Mouse (Mus musculus) bone marrow macrophage, adult 2 months (primary cell): ENCODE measurements around the gene Cby3. TPM values are rescaled to one million over a fixed set of nuclear protein-coding genes. Genes with fewer than 3 reads are reported as not detected.

Source experiments
- H3K27ac ChIP-seq: 2 replicates; pipeline ENCODE4 v1.5.1; 2012; ENCODE audit warnings: low read depth, low read length; ENCODE audit not compliant: insufficient read depth
- H3K4me1 ChIP-seq: 2 replicates; pipeline ENCODE4 v1.6.1; 2012; ENCODE audit warnings: low read length; ENCODE audit not compliant: control insufficient read depth, insufficient read depth
- H3K4me3 ChIP-seq: 2 replicates; pipeline ENCODE4 v1.5.1; 2012; ENCODE audit warnings: mild to moderate bottlenecking, low read length, moderate library complexity; ENCODE audit not compliant: insufficient read depth
- CTCF ChIP-seq: IDR thresholded peaks from 2 replicates; pipeline ENCODE4 v1.5.1; 2012; ENCODE audit warnings: low read depth, mild to moderate bottlenecking, low read length, moderate library complexity
- POLR2A ChIP-seq: IDR thresholded peaks from 2 replicates; pipeline ENCODE4 v1.6.1; 2012; ENCODE audit warnings: mild to moderate bottlenecking, low read depth, low read length, borderline replicate concordance
- polyA plus RNA-seq: library from polyadenylated mRNA; stranded (reverse); fragments of >200 nt; gene quantifications from 2 replicates; pipeline ENCODE4 v1.2.4, GENCODE M21; 2012; ENCODE audit not compliant: missing spikeins, insufficient read depth, insufficient read length

The Cby3 gene
- polyA plus RNA-seq, 1 experiment = not detected

DNA sequence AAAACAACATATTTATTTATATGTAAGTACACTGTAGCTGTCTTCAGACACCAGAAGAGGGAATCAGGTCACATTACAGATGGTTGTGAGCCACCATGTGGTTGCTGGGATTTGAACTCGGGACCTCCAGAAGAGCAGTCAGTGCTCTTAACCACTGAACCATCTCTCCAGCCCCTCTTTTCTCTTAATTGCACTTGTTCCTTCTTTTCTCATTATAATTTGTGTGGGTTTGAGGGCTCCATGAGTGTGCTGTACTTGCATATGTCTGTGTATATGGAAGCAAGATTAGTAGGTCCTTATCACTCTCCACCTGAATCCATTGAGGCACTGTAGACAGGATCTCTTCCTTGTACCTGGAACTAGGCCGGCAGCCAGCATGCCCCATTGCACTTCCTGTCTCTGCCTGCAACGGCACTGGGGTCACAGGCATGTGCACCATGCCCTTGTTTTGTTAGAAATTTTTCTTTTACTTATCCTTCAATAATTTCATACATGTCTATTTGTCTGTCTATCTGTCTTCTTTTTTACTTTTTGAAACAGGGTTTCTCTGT is 26.1 kb upstream of the Cby3 start:
- Histone ChIP-seq H3K4me3 (no peak overlapping the region), H3K27ac (no peak overlapping the region), H3K4me1 (peaks cover 13% of the 10 kb centered on the region)
- TF ChIP-seq POLR2A (no peak), CTCF (no peak)

DNA sequence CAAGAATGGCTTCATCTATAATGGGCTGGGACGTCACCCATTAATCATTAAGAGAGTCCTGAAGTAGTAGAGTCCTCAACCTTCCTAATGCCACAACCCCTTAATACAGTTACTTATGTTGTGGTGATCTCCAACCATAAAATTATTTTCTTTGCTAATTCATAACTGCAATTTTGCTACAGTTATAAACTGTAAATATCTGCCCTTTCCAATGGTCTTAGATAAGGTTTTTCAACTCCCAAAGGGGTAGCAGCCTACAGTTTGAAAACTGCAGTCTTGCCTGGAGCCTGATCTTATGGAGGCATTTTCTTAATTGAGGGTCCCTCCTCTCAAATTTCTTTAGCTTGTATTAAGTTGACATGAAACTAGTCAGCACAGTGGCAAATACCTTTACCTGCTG is 24.9 kb upstream of the Cby3 start:
- H3K4me1 ChIP-seq = peaks cover 11% of the 10 kb centered on the region
- H3K27ac ChIP-seq = no peak overlapping the region
- TF ChIP-seq POLR2A (no peak), CTCF (no peak)
- H3K4me3 ChIP-seq = no peak overlapping the region

DNA sequence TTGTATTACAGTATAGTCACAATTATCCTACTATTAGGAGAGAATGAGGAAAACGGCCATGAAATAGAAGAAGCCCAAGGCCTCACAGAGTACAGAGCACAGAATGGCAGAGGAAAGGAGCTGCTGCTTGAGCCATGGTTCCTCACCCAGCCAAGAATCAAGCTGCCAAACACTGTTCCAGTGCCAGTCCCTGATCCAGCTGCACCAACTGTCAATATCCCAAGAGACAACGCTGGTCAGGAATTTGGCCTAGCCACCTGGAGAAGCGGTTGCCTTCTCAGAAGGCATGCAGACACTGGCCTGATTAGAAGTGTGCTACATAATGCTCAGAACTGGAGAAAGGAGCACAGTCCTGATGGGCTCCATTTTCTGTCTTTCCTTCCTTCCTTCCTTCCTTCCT is 21.1 kb upstream of the Cby3 start:
- Histone ChIP-seq H3K4me3 (no peak overlapping the region), H3K4me1 (peaks cover 8% of the 10 kb centered on the region), H3K27ac (no peak overlapping the region)
- TF ChIP-seq CTCF (no peak), POLR2A (no peak)

DNA sequence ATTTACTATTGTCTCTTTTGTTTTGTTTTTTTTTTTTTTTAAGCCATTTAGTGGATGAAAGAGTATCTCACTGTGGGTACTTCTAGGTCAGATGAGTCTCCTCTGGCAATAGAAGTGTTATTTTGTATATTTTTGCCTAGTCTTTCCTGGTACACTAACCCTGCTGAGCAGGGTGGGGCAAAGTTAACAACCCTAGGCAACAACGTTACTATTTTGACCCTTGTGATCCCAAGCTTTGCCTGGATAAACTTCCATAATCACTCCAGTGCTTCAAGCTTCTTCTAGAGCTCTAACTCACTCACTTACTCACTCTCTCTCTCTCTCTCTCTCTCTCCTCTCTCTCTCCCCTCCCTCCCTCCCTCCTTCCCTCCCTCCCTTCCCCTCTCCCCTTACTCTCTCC is 18.1 kb upstream of the Cby3 start:
- H3K27ac ChIP-seq = no peak overlapping the region
- TF ChIP-seq POLR2A = no peak
- TF ChIP-seq CTCF = no peak
- H3K4me3 ChIP-seq = no peak overlapping the region
- no peaks in the 10 kb centered on the region for H3K4me1 ChIP-seq

DNA sequence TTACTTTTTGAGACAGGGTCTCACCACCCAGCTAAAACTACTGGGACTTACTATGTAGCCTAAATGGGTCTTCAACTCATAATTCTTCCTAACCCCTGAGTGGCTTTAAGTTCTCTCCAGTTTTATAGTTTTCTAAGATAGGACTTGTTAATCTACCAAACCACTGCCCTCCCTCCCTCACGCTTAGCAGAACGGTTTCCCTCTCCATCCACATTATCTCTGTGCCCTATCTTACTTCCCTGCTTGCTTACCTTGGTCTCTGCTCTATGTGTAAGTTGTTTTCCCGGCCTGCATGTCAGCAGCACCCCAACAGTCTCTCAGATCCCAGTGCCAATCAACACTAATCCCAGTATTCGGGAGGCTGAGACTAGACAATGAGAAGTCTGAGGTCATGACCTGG is 17.4 kb upstream of the Cby3 start:
- H3K4me3 ChIP-seq = no peak overlapping the region
- no peaks in the 10 kb centered on the region for H3K4me1 ChIP-seq
- TF ChIP-seq CTCF = no peak
- TF ChIP-seq POLR2A = no peak
- no peak overlapping the region for H3K27ac ChIP-seq

DNA sequence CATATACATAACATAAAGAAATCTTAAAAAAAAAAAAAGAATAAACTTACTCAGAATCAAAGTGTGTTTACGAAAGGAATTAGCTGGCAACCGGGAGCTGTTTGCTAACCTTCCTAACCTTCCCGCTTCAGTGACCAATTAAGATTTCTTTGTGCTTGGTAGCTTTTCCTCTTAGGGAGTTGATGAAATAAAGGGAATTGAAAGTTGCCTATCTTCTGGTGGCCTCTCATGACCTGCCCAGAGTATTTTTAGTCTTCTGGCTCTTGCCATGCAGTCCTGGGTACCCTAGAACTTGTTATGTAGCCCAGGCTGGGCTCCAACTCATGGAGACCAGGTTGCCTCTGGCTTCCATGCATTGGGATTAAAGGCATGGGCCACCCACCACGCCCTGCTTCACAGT is 8.8 kb upstream of the Cby3 start:
- Histone ChIP-seq H3K4me1 (peaks cover 18% of the 10 kb centered on the region), H3K27ac (0 out of 2 replicates have a peak overlapping the region, but pooled peaks have one; percentile 5), H3K4me3 (no peak overlapping the region)
- no peak for TF ChIP-seq POLR2A
- TF ChIP-seq CTCF = no peak

DNA sequence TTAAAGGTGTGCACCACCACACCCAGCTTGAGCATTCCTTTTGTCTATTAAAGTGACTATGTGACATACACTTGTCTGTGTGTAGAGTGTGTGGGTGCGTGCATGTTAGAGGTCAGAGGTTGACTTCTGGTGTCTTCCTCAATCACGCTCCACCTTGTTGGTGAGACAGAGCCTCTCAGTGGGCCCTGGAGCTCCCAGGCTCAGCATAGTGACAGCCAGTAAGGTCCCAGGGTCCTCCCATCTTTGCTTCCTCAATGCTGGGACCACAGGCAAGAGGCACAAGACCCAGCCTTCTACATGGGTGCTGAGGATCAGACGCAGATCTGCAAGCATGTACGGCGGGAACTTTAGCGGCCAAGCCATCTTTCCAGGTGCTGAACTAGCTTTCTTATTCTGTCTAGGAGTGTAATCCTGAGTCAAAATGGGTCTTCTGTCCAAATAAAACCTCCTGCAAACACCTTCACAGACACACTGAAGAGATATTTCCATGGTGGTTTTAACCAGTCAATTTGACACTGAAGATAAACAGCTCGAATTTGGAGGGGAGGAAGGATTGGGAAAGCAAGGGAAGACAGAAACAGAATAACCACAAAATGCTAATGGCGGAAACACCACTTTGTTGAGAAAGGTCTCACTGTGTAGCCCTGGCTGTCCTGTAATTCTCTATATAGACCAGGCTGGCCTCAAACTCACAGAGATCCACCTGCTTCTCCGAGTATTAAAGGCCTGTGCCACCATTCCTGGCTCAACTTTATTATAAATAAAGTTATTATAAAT is 7.8 kb upstream of the Cby3 start:
- TF ChIP-seq CTCF = no peak
- no peak for TF ChIP-seq POLR2A
- H3K4me3 ChIP-seq = no peak overlapping the region
- peaks cover 18% of the 10 kb centered on the region for H3K4me1 ChIP-seq
- no peak overlapping the region for H3K27ac ChIP-seq

DNA sequence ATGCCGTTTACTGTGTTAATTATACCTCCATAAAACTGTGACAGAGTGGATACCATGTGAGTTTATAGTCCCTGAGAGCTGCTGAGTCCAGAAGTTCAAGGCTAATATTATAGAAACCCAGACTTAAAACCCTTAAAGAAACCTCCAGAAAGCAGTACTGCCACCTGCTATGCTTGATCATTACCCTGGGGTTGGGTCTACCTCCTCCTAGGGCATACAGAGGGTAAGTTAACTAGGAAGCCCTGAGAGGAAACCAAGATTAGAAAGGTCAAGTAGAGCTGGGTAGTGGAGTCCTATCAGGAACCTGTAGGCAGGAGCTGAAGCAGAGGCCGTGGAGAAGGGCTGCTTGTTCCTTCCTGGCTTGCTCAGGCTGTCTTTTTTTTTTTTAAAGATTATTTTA is 2.1 kb upstream of the Cby3 start:
- Histone ChIP-seq H3K4me1 (peaks cover 7% of the 10 kb centered on the region), H3K4me3 (no peak overlapping the region), H3K27ac (no peak overlapping the region)
- no peak for TF ChIP-seq CTCF
- TF ChIP-seq POLR2A = no peak

DNA sequence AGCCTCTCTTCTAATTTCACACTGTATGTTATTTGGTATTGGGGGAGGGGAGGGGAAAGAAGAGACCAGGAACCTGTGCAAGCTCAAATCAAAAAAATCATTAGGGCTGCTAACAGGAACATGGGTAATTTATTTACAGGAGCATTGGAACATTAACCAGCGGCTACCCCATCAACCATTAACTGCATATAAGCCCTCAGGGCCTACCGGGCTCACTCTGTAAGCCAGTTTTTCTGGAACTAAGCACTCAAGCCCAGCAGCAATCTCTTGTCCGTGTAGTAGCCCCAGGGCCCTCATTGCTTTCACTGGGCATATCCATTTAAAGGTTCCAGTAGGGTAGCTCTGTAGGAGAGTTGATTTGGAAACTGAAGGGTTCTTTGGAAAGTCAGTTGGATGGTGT is 589 bp downstream of the Cby3 start:
- TF ChIP-seq POLR2A = no peak
- TF ChIP-seq CTCF = no peak
- H3K27ac ChIP-seq = peak overlapping the region; percentile 37; the same call in 1 of the 2 replicates
- peaks cover 11% of the 10 kb centered on the region for H3K4me1 ChIP-seq
- no peak overlapping the region for H3K4me3 ChIP-seq

DNA sequence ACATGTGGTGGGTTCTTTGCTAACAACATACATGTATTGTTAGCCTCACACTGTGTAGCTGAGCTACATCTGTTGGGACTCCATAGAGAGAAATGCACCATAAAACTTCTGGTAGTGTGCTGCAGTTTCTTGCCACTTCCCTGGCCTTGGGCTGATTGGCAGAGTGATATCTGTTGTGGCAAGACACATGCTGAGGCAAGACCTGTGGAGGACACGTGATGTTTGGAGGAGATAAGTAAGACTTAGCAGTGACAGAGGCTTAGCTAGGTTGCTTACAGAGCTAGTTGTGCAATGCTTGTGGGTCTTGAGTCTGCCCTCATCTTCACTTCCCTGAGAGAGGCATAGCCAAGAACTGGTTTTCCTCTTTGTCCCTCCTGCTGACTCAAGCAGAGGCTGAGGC is 1.1 kb downstream of the Cby3 start:
- H3K27ac ChIP-seq = peak overlapping the region; percentile 59
- TF ChIP-seq CTCF (no peak), POLR2A (no peak)
- H3K4me3 ChIP-seq = no peak overlapping the region
- H3K4me1 ChIP-seq = peaks cover 11% of the 10 kb centered on the region
